Mouse (Mus musculus): Measurements from ENCODE around the gene Nfe2. TPM values are rescaled to one million over a fixed set of nuclear protein-coding genes. Genes with fewer than 3 reads are reported as not detected.
A peak's percentile ranks its signal among the peaks of the same experiment; 100 is the strongest.

The Nfe2 gene
- polyA plus RNA-seq, 1 experiment from 2014 or later, result 4.3 TPM

- peak overlapping the region; percentile 47 for H3K4me3 ChIP-seq (ENCODE audit: low read length)
- no peaks in the 10 kb centered on the region for H3K9me3 ChIP-seq (ENCODE audit: control insufficient read depth, low read length)
- peaks cover 22% of the 10 kb centered on the region for H3K36me3 ChIP-seq (ENCODE audit: control insufficient read depth, insufficient read depth, low read length)
- WGBS, result 0% methylated on average over 15 of the region's 15 CpGs
- peak overlapping the region; percentile 97 for H3K27ac ChIP-seq (ENCODE audit: low read length)
- H3K9ac ChIP-seq (ENCODE audit: low read length), result peak overlapping the region; percentile 64
- H3K4me2 ChIP-seq (ENCODE audit: low read depth, low read length), result peak overlapping the region; percentile 67
- no peaks in the 10 kb centered on the region for H3K27me3 ChIP-seq (ENCODE audit: control insufficient read depth, insufficient read depth, low read depth, low read length)
- peak; percentile 98 for ATAC-seq (ENCODE audit: low read depth)
- H3K4me1 ChIP-seq (replicated peaks; ENCODE audit: control insufficient read depth, insufficient read depth, low read length), result peaks cover 19% of the 10 kb centered on the region
These were observed 43.0 kb downstream of the Nfe2 start for GRCm38 (mm10) chr15:103214971-103215907.

DNA sequence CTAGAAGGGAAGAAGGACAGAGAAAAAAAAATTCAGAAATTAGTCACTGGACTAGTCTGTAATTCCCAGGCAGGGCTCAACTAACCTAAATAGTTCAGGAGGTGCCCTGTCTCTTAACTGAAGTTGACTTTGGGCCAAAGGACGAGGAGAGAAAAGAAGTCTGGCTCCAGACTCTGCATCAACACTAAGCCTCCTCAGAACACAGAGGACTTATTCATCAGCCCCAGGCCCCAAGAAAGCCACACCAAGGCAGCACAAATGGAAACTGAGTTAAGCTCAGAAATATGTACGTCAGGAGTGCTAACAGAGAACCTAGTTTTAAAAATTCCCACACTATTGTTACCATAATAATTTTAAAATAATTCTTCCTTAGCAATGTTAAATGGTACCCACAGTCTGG is 44.1 kb downstream of the Nfe2 start:
- no peaks in the 10 kb centered on the region for H3K27me3 ChIP-seq (ENCODE audit: control insufficient read depth, insufficient read depth, low read depth, low read length)
- 30% methylated on average over 2 of the region's 2 CpGs for WGBS
- H3K9me3 ChIP-seq (ENCODE audit: control insufficient read depth, low read length), result no peaks in the 10 kb centered on the region
- H3K4me1 ChIP-seq (replicated peaks; ENCODE audit: control insufficient read depth, insufficient read depth, low read length), result peaks cover 19% of the 10 kb centered on the region
- no peak for ATAC-seq (ENCODE audit: low read depth)
- H3K9ac ChIP-seq (ENCODE audit: low read length), result peak overlapping the region; percentile 56
- peak overlapping the region; percentile 83 for H3K27ac ChIP-seq (ENCODE audit: low read length)
- peaks cover 25% of the 10 kb centered on the region for H3K36me3 ChIP-seq (ENCODE audit: control insufficient read depth, insufficient read depth, low read length)
- H3K4me2 ChIP-seq (ENCODE audit: low read depth, low read length), result peak overlapping the region; percentile 51
- peak overlapping the region; percentile 34 for H3K4me3 ChIP-seq (ENCODE audit: low read length)

- H3K4me2 ChIP-seq (ENCODE audit: low read depth, low read length), result no peak overlapping the region
- H3K27me3 ChIP-seq (ENCODE audit: control insufficient read depth, insufficient read depth, low read depth, low read length), result no peaks in the 10 kb centered on the region
- H3K9me3 ChIP-seq (ENCODE audit: control insufficient read depth, low read length), result no peaks in the 10 kb centered on the region
- no peaks in the 10 kb centered on the region for H3K4me1 ChIP-seq (replicated peaks; ENCODE audit: control insufficient read depth, insufficient read depth, low read length)
- peaks cover 26% of the 10 kb centered on the region for H3K36me3 ChIP-seq (ENCODE audit: control insufficient read depth, insufficient read depth, low read length)
- no peak overlapping the region for H3K27ac ChIP-seq (ENCODE audit: low read length)
- 57% methylated on average over 2 of the region's 2 CpGs for WGBS
- H3K9ac ChIP-seq (ENCODE audit: low read length), result no peak overlapping the region
- H3K4me3 ChIP-seq (ENCODE audit: low read length), result no peak overlapping the region
- no peak for ATAC-seq (ENCODE audit: low read depth)
These were observed 53.0 kb downstream of the Nfe2 start for GRCm38 (mm10) chr15:103205156-103205555.

GRCm38 (mm10) chr15:103202088-103202793 is 56.0 kb downstream of the Nfe2 start:
- Histone ChIP-seq H3K9ac (ENCODE audit: low read length) (no peak overlapping the region), H3K27me3 (ENCODE audit: control insufficient read depth, insufficient read depth, low read depth, low read length) (no peaks in the 10 kb centered on the region), H3K4me2 (ENCODE audit: low read depth, low read length) (no peak overlapping the region), H3K4me3 (ENCODE audit: low read length) (no peak overlapping the region), H3K9me3 (ENCODE audit: control insufficient read depth, low read length) (no peaks in the 10 kb centered on the region), H3K36me3 (ENCODE audit: control insufficient read depth, insufficient read depth, low read length) (peaks cover 33% of the 10 kb centered on the region), H3K27ac (ENCODE audit: low read length) (peak overlapping the region; percentile 51), H3K4me1 (replicated peaks; ENCODE audit: control insufficient read depth, insufficient read depth, low read length) (no peaks in the 10 kb centered on the region)
- 34% methylated on average over 6 of the region's 6 CpGs for WGBS
- peak; percentile 91 for ATAC-seq (ENCODE audit: low read depth)

MicroRNA genes within 50 kb of the gene (microRNA counts, 519-probe panel; counts per million panel counts)
- microRNA mmu-miR-148b, result 3,646 counts per million, percentile 73 among the panel's probes with 10 or more counts

Small RNA genes within 50 kb of the gene (microRNA-seq; reads per million reads assigned to microRNA genes)
- gene Mir148b, result 197 reads per million, percentile 57 among the genes with 10 or more reads in this experiment

Other genes with a start within 250 kb of the Nfe2 start
- gene Hoxc4, start 239.5 kb downstream of the Nfe2 start, polyA plus RNA-seq (2015; fragmentation: Nextera tagmentation; extraction: Ambion mirVana), result 0.93 and 1.4 TPM in 2 replicates
- gene Smug1, start 91.3 kb downstream of the Nfe2 start, polyA plus RNA-seq (2015; fragmentation: Nextera tagmentation; extraction: Ambion mirVana), result 17.4 and 20.7 TPM in 2 replicates
- 99.2 and 102 TPM in 2 replicates for gene Cbx5, start 18.6 kb downstream of the Nfe2 start, polyA plus RNA-seq (2015; fragmentation: Nextera tagmentation; extraction: Ambion mirVana)
- gene Hnrnpa1, start 18.0 kb downstream of the Nfe2 start, polyA plus RNA-seq (2015; fragmentation: Nextera tagmentation; extraction: Ambion mirVana), result 728 and 785 TPM in 2 replicates
- gene Copz1, start 14.3 kb upstream of the Nfe2 start, polyA plus RNA-seq (2015; fragmentation: Nextera tagmentation; extraction: Ambion mirVana), result 282 and 290 TPM in 2 replicates
- gene Gpr84, start 52.2 kb upstream of the Nfe2 start, polyA plus RNA-seq (2015; fragmentation: Nextera tagmentation; extraction: Ambion mirVana), result 0.44 TPM in 1 of 2 replicates, not detected in the other
- gene Zfp385a, start 81.7 kb upstream of the Nfe2 start, polyA plus RNA-seq (2015; fragmentation: Nextera tagmentation; extraction: Ambion mirVana), result 7.6 and 8.6 TPM in 2 replicates
- gene Itga5, start 108.4 kb upstream of the Nfe2 start, polyA plus RNA-seq (2015; fragmentation: Nextera tagmentation; extraction: Ambion mirVana), result 38.8 and 42.3 TPM in 2 replicates
- 0.64 TPM in 1 of 2 replicates, not detected in the other for gene Gtsf1, start 172.1 kb upstream of the Nfe2 start, polyA plus RNA-seq (2015; fragmentation: Nextera tagmentation; extraction: Ambion mirVana)
- not detected in 2 replicates for gene Gtsf2, start 190.1 kb upstream of the Nfe2 start, polyA plus RNA-seq (2015; fragmentation: Nextera tagmentation; extraction: Ambion mirVana)
- gene Nckap1l, start 195.4 kb upstream of the Nfe2 start, polyA plus RNA-seq (2015; fragmentation: Nextera tagmentation; extraction: Ambion mirVana), result 3.3 and 4.2 TPM in 2 replicates
- gene Pde1b, start 244.6 kb upstream of the Nfe2 start, polyA plus RNA-seq (2015; fragmentation: Nextera tagmentation; extraction: Ambion mirVana), result 2.3 and 2.8 TPM in 2 replicates

All from lung, embryonic 16.5 days (tissue).